Mouse (Mus musculus) MEL (cell line): Measurements from ENCODE around the gene Robo1.

Experiments used
- CTCF ChIP-seq, 3 experiments: IDR thresholded peaks in 2 of 3; conservative IDR thresholded peaks in 1 of 3; 2 replicates each; pipeline ENCODE4 v1.5.1; 2011 to 2012; ENCODE audit warnings: low read length in 3 of 3, low read depth in 2 of 3, mild to moderate bottlenecking in 2 of 3, improper control_type of control experiment in 1 of 3, inconsistent platforms in 1 of 3, mixed read lengths in 1 of 3, moderate library complexity in 1 of 3; ENCODE audit not compliant: control insufficient read depth in 1 of 3, insufficient read depth in 1 of 3, poor library complexity in 1 of 3, severe bottlenecking in 1 of 3
- POLR2A ChIP-seq, 2 experiments: IDR thresholded peaks; 2 replicates each; pipeline ENCODE4 v1.6.1; 2011 to 2012; ENCODE audit warnings: low read length in 2 of 2, mild to moderate bottlenecking in 2 of 2, control low read depth in 1 of 2, improper control_type of control experiment in 1 of 2, low read depth in 1 of 2, moderate library complexity in 1 of 2; ENCODE audit not compliant: control insufficient read depth in 1 of 2, insufficient read depth in 1 of 2, poor library complexity in 1 of 2
- SMC3 ChIP-seq: IDR thresholded peaks from 2 replicates; pipeline ENCODE4 v1.6.1; 2011; ENCODE audit warnings: low read depth, low read length, improper control_type of control experiment
- TCF12 ChIP-seq: IDR thresholded peaks from 2 replicates; pipeline ENCODE4 v1.6.1; 2014; ENCODE audit warnings: low read depth, mild to moderate bottlenecking, inconsistent platforms, low read length, improper control_type of control experiment, moderate library complexity
- USF1 ChIP-seq: IDR thresholded peaks from 2 replicates; pipeline ENCODE4 v1.6.1; 2014; ENCODE audit warnings: low read depth, mild to moderate bottlenecking, inconsistent platforms, low read length, improper control_type of control experiment, moderate library complexity
- ZNF384 ChIP-seq: IDR thresholded peaks from 2 replicates; pipeline ENCODE4 v1.6.1; 2012; ENCODE audit warnings: low read depth, mild to moderate bottlenecking, inconsistent platforms, low read length, improper control_type of control experiment

DNA sequence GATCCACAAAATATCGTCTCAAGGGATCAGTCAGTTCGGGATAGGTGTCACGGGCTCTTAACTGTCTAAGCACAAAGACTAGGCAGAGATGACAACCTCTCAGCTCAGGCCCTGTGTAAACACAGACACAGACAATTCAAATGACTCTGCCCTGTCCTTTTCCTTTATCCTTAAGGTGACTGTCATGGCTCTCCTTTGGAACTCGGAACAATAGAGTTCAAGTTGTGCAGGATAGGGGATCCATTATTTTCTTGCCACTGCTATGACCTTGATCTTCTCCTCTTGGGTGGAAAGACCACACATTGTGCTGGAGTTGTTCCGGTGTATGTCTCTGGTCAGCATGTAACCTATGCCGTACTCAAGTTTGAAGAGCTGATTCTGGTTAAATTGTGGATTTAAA, 395.4 kb downstream of the Robo1 start:
- TF ChIP-seq CTCF (IDR thresholded peaks at IDR 0.05 in 2 of 3, conservative IDR thresholded peaks at IDR 0.05 in 1 of 3; ENCODE audit: control insufficient read depth in 1 of 3, insufficient read depth in 1 of 3, low read depth in 2 of 3, low read length in 3 of 3, poor library complexity in 1 of 3, severe bottlenecking in 1 of 3) (no peak), USF1 (no peak), TCF12 (no peak), ZNF384 (no peak), SMC3 (no peak), POLR2A (IDR thresholded peaks at IDR 0.05; ENCODE audit: control insufficient read depth in 1 of 2, insufficient read depth in 1 of 2, low read depth in 1 of 2, low read length in 2 of 2, poor library complexity in 1 of 2) (no peak)
